In the genomic region with DNA sequence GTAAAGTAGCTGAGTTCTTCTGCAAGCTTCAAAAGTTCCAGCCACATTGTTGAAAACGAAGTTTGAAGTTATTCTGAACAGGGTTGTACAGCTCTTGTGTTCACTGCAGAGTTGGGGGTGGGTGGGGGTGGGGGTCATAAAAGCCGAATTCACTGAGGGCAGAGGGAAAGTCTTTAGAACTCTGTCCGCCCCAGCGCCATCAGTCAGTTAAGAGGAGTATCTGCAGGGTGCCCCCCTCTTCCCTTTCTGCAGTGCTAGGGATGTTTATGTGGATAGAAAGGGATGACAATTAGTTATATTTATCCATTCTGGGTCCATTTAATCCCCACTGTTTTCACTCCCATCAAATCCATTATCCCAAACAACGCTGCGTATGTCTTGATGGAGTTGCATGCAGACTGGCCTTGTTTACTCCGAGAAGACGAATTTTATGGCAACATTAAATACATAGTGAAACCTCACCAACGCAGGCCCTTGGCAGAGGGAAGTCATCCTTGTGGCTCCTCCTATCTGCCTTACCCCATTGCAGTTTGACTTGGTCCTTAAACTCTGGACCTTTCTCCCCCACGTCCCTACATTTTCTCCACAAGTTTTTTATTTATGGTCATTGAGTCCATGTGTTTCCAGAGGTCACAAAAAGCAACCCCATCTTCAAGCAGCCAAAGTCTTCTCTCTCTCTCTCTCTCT, we compare ENCODE assay signal across 27 mouse cellular contexts.
DNase-seq lines count a peak whose midpoint lies in the region; ATAC-seq and TF ChIP-seq lines count a peak whose summit lies in the region.
"Had no signal": no experiment of that assay in that cellular context is flagged by ENCODE, and none has a peak within 500 bp of the region (broad histone marks: within the 10 kb centered on the region; RNA-seq: fewer than 3 reads in every experiment).

No protein-coding gene starts in this region.

- H3K27ac ChIP-seq in heart, adult 2 months, result no peak overlapping the region
- H3K27ac ChIP-seq in midbrain, embryonic 11.5 days (ENCODE audit: low read depth, low read length), result no peak overlapping the region
- no peak overlapping the region for H3K27ac ChIP-seq in midbrain, embryonic 16.5 days (ENCODE audit: low read length)
- peak overlapping the region; percentile 2; the same call in 1 of the 2 replicates for H3K27ac ChIP-seq in neural tube, embryonic 15.5 days (replicated peaks)
- H3K27ac ChIP-seq: heart, embryonic 10.5 days; heart, embryonic 15.5 days; hindbrain, embryonic 12.5 days; layer of hippocampus, adult 2 months; liver, embryonic 15.5 days had no signal

- H3K36me3 ChIP-seq in heart, adult 2 months (ENCODE audit: control insufficient read depth, insufficient read depth, low read length), result no peaks in the 10 kb centered on the region
- no peaks in the 10 kb centered on the region for H3K36me3 ChIP-seq in midbrain, embryonic 11.5 days (ENCODE audit: control insufficient read depth, insufficient read depth, low read length)
- no peaks in the 10 kb centered on the region for H3K36me3 ChIP-seq in midbrain, embryonic 16.5 days (ENCODE audit: control insufficient read depth, insufficient read depth, low read length)
- H3K36me3 ChIP-seq in neural tube, embryonic 15.5 days, result no peaks in the 10 kb centered on the region
- H3K36me3 ChIP-seq: heart, embryonic 10.5 days; heart, embryonic 15.5 days; hindbrain, embryonic 12.5 days; liver, embryonic 15.5 days had no signal

- H3K79me2 ChIP-seq in heart, adult 2 months (replicated peaks; ENCODE audit: control insufficient read depth, insufficient read depth, low read length), result no peaks in the 10 kb centered on the region

- H3K4me2 ChIP-seq in midbrain, embryonic 11.5 days, result no peak overlapping the region
- H3K4me2 ChIP-seq in midbrain, embryonic 16.5 days (ENCODE audit: low read length), result no peak overlapping the region
- no peak overlapping the region for H3K4me2 ChIP-seq in neural tube, embryonic 15.5 days
- H3K4me2 ChIP-seq: heart, embryonic 15.5 days; hindbrain, embryonic 12.5 days; liver, embryonic 15.5 days; lung, embryonic 14.5 days had no signal

- no peaks in the 10 kb centered on the region; the same call in none of the 2 replicates for H3K27me3 ChIP-seq in heart, adult 2 months (ENCODE audit: control insufficient read depth, insufficient read depth, low read length)
- no peaks in the 10 kb centered on the region for H3K27me3 ChIP-seq in midbrain, embryonic 11.5 days (ENCODE audit: control insufficient read depth, insufficient read depth, low read length)
- peaks cover 10% of the 10 kb centered on the region for H3K27me3 ChIP-seq in midbrain, embryonic 16.5 days (ENCODE audit: control insufficient read depth, insufficient read depth, low read depth, low read length)
- peaks cover 23% of the 10 kb centered on the region for H3K27me3 ChIP-seq in neural tube, embryonic 15.5 days (replicated peaks)
- H3K27me3 ChIP-seq: CH12.LX had no signal

- no peak for TF ChIP-seq CTCF in heart, adult 2 months (IDR thresholded peaks at IDR 0.05)

- H3K9ac ChIP-seq in heart, adult 2 months (ENCODE audit: low read depth, low read length), result no peak overlapping the region
- no peak overlapping the region for H3K9ac ChIP-seq in midbrain, embryonic 11.5 days (ENCODE audit: low read length)
- no peak overlapping the region for H3K9ac ChIP-seq in midbrain, embryonic 16.5 days (ENCODE audit: low read depth, low read length)
- no peak overlapping the region for H3K9ac ChIP-seq in neural tube, embryonic 15.5 days (replicated peaks)
- H3K9ac ChIP-seq: heart, embryonic 15.5 days; hindbrain, embryonic 12.5 days; liver, embryonic 15.5 days; lung, embryonic 14.5 days had no signal

- TF ChIP-seq POLR2A in heart, adult 2 months (IDR thresholded peaks at IDR 0.05; ENCODE audit: insufficient read depth, low read depth, low read length), result no peak

- no peaks in the 10 kb centered on the region for H3K9me3 ChIP-seq in midbrain, embryonic 11.5 days (ENCODE audit: control insufficient read depth, low read length)
- H3K9me3 ChIP-seq in midbrain, embryonic 16.5 days (replicated peaks; ENCODE audit: control insufficient read depth, low read length, poor library complexity, severe bottlenecking), result no peaks in the 10 kb centered on the region
- H3K9me3 ChIP-seq in neural tube, embryonic 15.5 days (replicated peaks), result no peaks in the 10 kb centered on the region
- H3K9me3 ChIP-seq: heart, embryonic 10.5 days; heart, embryonic 15.5 days; hindbrain, embryonic 12.5 days; liver, embryonic 15.5 days had no signal

- H3K4me1 ChIP-seq in heart, adult 2 months (ENCODE audit: control insufficient read depth, insufficient read depth, low read length), result no peaks in the 10 kb centered on the region
- H3K4me1 ChIP-seq in midbrain, embryonic 11.5 days (ENCODE audit: control insufficient read depth, insufficient read depth, low read length), result peaks cover 13% of the 10 kb centered on the region
- peaks cover 9% of the 10 kb centered on the region for H3K4me1 ChIP-seq in midbrain, embryonic 16.5 days (ENCODE audit: control insufficient read depth, insufficient read depth, low read length)
- H3K4me1 ChIP-seq in neural tube, embryonic 15.5 days, result peaks cover 22% of the 10 kb centered on the region
- H3K4me1 ChIP-seq: heart, embryonic 15.5 days; liver, embryonic 15.5 days had no signal

- intact Hi-C loops in heart, adult 2 months (cut with DNase I), result no loop called here

- 75% methylated on average over 10 of the region's 10 CpGs for WGBS in heart, adult 2 months
- 30% methylated on average over 10 of the region's 10 CpGs for WGBS in midbrain, embryonic 11.5 days
- WGBS in midbrain, embryonic 16.5 days, result 34% methylated on average over 10 of the region's 10 CpGs
- WGBS in neural tube, embryonic 15.5 days, result 8% methylated on average over 10 of the region's 10 CpGs

- peak; percentile 36 for DNase-seq in embryo, embryonic 10.5 days (ENCODE audit: low spot score)
- no peak for DNase-seq in embryo, embryonic 11 days
- peak; percentile 69 for DNase-seq in heart, adult 11 months
- DNase-seq in heart, adult 2 months, result no peak
- peak; percentile 84 for DNase-seq in midbrain, embryonic 11.5 days (ENCODE audit: low spot score, missing footprints)
- DNase-seq in spleen, postnatal 14 days (ENCODE audit: low spot score in 2 of 2), result no peak
- DNase-seq: adrenal gland, adult 8-10 months; cerebellum, adult 8-10 months; cerebellum, postnatal 25 days; gastrocnemius, postnatal 10 days; kidney, postnatal 36 days; layer of hippocampus, postnatal 36 days; lung, embryonic 14.5 days; lung, postnatal 14 days; right cerebral cortex, postnatal 25 days; thymus, postnatal 25 days had no signal

- H3K4me3 ChIP-seq in heart, adult 2 months, result no peak overlapping the region
- no peak overlapping the region for H3K4me3 ChIP-seq in midbrain, embryonic 11.5 days (ENCODE audit: low read depth, low read length)
- H3K4me3 ChIP-seq in midbrain, embryonic 16.5 days (ENCODE audit: low read depth, low read length), result no peak overlapping the region
- H3K4me3 ChIP-seq in neural tube, embryonic 15.5 days (replicated peaks), result no peak overlapping the region
- H3K4me3 ChIP-seq: erythroblast, embryonic 14.5 days; heart, embryonic 10.5 days; heart, embryonic 15.5 days; hindbrain, embryonic 12.5 days; layer of hippocampus, adult 2 months; liver, embryonic 15.5 days had no signal

- TF ChIP-seq EP300 in heart, adult 2 months (IDR thresholded peaks at IDR 0.05; ENCODE audit: insufficient read depth, low read depth, low read length), result no peak

- ATAC-seq in midbrain, embryonic 11.5 days (ENCODE audit: low FRiP score), result no peak
- ATAC-seq in midbrain, embryonic 16.5 days, result no peak
- no peak for ATAC-seq in neural tube, embryonic 15.5 days (ENCODE audit: low FRiP score)
- ATAC-seq: activated CD4-positive, CD25-positive, alpha-beta regulatory T cell, adult 4 months; intestine, embryonic 16.5 days had no signal

Comparison
In these comparisons a context has a peak if more than half of its experiments do, and no peak if none do; other contexts are left out.
1. DNase-seq: peak in embryo, embryonic 10.5 days (single experiment), heart, adult 11 months (single experiment) and midbrain, embryonic 11.5 days (single experiment); none in embryo, embryonic 11 days (single experiment), heart, adult 2 months (0 of 2) and spleen, postnatal 14 days (0 of 2).